7 mouse cellular contexts compared by ENCODE assay signal in genomic region chr7:25316532-25317445, GRCm38 (mm10). TPM values are rescaled to one million over a fixed set of nuclear protein-coding genes. Genes with fewer than 3 reads are reported as not detected.
DNase-seq lines count a peak whose midpoint lies in the region; ATAC-seq lines count a peak whose summit lies in the region.

TSS of gene Megf8 (plus strand) at chr7:25317164.

- peak within 1 kb of the TSS; percentile 84 for H3K9ac ChIP-seq in embryonic facial prominence, embryonic 12.5 days
- peak within 1 kb of the TSS; percentile 85 for H3K9ac ChIP-seq in limb, embryonic 11.5 days (ENCODE audit: low read length)
- H3K9ac ChIP-seq in midbrain, embryonic 14.5 days (replicated peaks; ENCODE audit: low read length): peak within 1 kb of the TSS; percentile 89

- H3K4me3 ChIP-seq in embryonic facial prominence, embryonic 12.5 days: peak within 1 kb of the TSS; percentile 75
- peak within 1 kb of the TSS; percentile 66 for H3K4me3 ChIP-seq in limb, embryonic 11.5 days (ENCODE audit: low read depth, low read length)
- H3K4me3 ChIP-seq in midbrain, embryonic 14.5 days (replicated peaks; ENCODE audit: low read depth, low read length): peak within 1 kb of the TSS; percentile 68

- 1% methylated on average over 52 of the region's 52 CpGs for WGBS in embryonic facial prominence, embryonic 12.5 days
- WGBS in limb, embryonic 11.5 days: under 1% methylated on average over 52 of the region's 52 CpGs
- 1% methylated on average over 52 of the region's 52 CpGs for WGBS in midbrain, embryonic 14.5 days

- no peaks in the 10 kb centered on the region for H3K9me3 ChIP-seq in embryonic facial prominence, embryonic 12.5 days
- no peaks in the 10 kb centered on the region for H3K9me3 ChIP-seq in limb, embryonic 11.5 days (ENCODE audit: control insufficient read depth, low read length)
- H3K9me3 ChIP-seq in midbrain, embryonic 14.5 days (ENCODE audit: control insufficient read depth, low read length): no peaks in the 10 kb centered on the region

- DNase-seq in adrenal gland, postnatal 25 days: peak; percentile 91
- peak; percentile 100 for DNase-seq in heart, adult 11 months
- peak; percentile 95 for DNase-seq in kidney, adult 18-20 months
- DNase-seq in limb, embryonic 11.5 days (ENCODE audit: low spot score): peak; percentile 97
- peak; percentile 100 for DNase-seq in midbrain, embryonic 14.5 days
- DNase-seq in spleen, adult 18-20 months: peak; percentile 81 to 89

- no peaks in the 10 kb centered on the region for H3K36me3 ChIP-seq in embryonic facial prominence, embryonic 12.5 days
- H3K36me3 ChIP-seq in limb, embryonic 11.5 days (ENCODE audit: control insufficient read depth, insufficient read depth, low read length): no peaks in the 10 kb centered on the region
- H3K36me3 ChIP-seq in midbrain, embryonic 14.5 days (ENCODE audit: control insufficient read depth, insufficient read depth, low read length): peaks cover 4% of the 10 kb centered on the region; the same call in 1 of the 2 replicates

- H3K27ac ChIP-seq in embryonic facial prominence, embryonic 12.5 days: peak within 1 kb of the TSS; percentile 78
- peak within 1 kb of the TSS; percentile 76 for H3K27ac ChIP-seq in limb, embryonic 11.5 days (replicated peaks; ENCODE audit: low read depth, low read length)
- peak within 1 kb of the TSS; percentile 90 for H3K27ac ChIP-seq in midbrain, embryonic 14.5 days (replicated peaks; ENCODE audit: low read depth, low read length)

- ATAC-seq in embryonic facial prominence, embryonic 12.5 days (ENCODE audit: insufficient number of reproducible peaks, insufficient read depth, low FRiP score, low TSS enrichment): peak; percentile 99
- peak; percentile 98 for ATAC-seq in limb, embryonic 11.5 days (ENCODE audit: insufficient number of reproducible peaks, low FRiP score, low TSS enrichment, low read depth)
- peak; percentile 97 for ATAC-seq in midbrain, embryonic 14.5 days (ENCODE audit: low FRiP score, low TSS enrichment)

- H3K4me2 ChIP-seq in embryonic facial prominence, embryonic 12.5 days (replicated peaks): peak within 1 kb of the TSS; percentile 99
- H3K4me2 ChIP-seq in limb, embryonic 11.5 days (ENCODE audit: low read depth, severe bottlenecking): peak within 1 kb of the TSS; percentile 99
- peak within 1 kb of the TSS; percentile 99 for H3K4me2 ChIP-seq in midbrain, embryonic 14.5 days (ENCODE audit: low read length)

- H3K4me1 ChIP-seq in embryonic facial prominence, embryonic 12.5 days: peaks cover 28% of the 10 kb centered on the region
- H3K4me1 ChIP-seq in limb, embryonic 11.5 days (ENCODE audit: control insufficient read depth, insufficient read depth, low read length): peaks cover 24% of the 10 kb centered on the region
- H3K4me1 ChIP-seq in midbrain, embryonic 14.5 days (ENCODE audit: control insufficient read depth, insufficient read depth, low read length): peaks cover 30% of the 10 kb centered on the region

- H3K27me3 ChIP-seq in embryonic facial prominence, embryonic 12.5 days: peaks cover 38% of the 10 kb centered on the region
- H3K27me3 ChIP-seq in limb, embryonic 11.5 days (ENCODE audit: control insufficient read depth, insufficient read depth, low read length): peaks cover 30% of the 10 kb centered on the region
- peaks cover 37% of the 10 kb centered on the region for H3K27me3 ChIP-seq in midbrain, embryonic 14.5 days (ENCODE audit: control insufficient read depth, insufficient read depth, low read length)

RNA-seq across cellular contexts. Expression of gene Megf8, which starts in this region (rescaled TPM):
- 56.9 and 77.1 TPM in 2 replicates for total RNA-seq in adrenal gland, postnatal 25 days (2021)
- polyA plus RNA-seq in embryonic facial prominence, embryonic 12.5 days (2016; fragmentation: Nextera tagmentation; extraction: Ambion mirVana): 22.4 and 24.3 TPM in 2 replicates
- polyA plus RNA-seq in limb, embryonic 11.5 days (2014; fragmentation: Nextera tagmentation; extraction: Ambion mirVana): 13.8 and 14.4 TPM in 2 replicates
- polyA plus RNA-seq in midbrain, embryonic 14.5 days (2014; fragmentation: Nextera tagmentation; extraction: Ambion mirVana): 21.6 and 23.2 TPM in 2 replicates

Comparison
In these comparisons a context has a peak if more than half of its experiments do, and no peak if none do; other contexts are left out.
1. Peak in every context shown above with its lines: DNase-seq, ATAC-seq, H3K4me3 ChIP-seq and H3K27ac ChIP-seq.